8 mouse cellular contexts compared by ENCODE assay signal in the genomic region with DNA sequence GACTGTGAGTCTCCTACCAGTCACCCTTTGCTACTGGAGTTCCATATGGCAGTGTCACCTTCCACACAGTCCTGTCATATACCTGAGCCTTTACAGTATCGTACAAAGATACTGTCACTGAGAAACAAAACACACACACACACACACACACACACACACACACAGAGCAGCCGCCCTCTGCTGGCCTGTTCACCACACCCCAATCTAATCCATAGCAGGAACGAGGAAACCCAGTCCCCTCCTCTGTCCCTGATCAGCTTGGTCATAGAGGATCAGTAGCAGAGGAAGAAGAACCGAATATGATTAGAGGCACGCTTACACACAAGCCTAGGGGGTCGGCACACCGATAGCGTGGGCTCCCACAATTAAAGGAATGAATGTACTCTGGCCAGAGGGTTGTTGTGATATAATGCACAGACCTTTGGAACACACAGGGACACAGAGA. TPM values are rescaled to one million over a fixed set of nuclear protein-coding genes. Genes with fewer than 3 reads are reported as not detected.
DNase-seq lines count a peak whose midpoint lies in the region; ATAC-seq and TF ChIP-seq lines count a peak whose summit lies in the region.

No protein-coding gene starts in this region.

- no peaks in the 10 kb centered on the region for H3K27me3 ChIP-seq in embryonic facial prominence, embryonic 13.5 days
- no peaks in the 10 kb centered on the region for H3K27me3 ChIP-seq in neural tube, embryonic 14.5 days (ENCODE audit: control insufficient read depth, insufficient read depth, low read length)

- peak overlapping the region; percentile 82; the same call in 1 of the 2 replicates for H3K9ac ChIP-seq in embryonic facial prominence, embryonic 13.5 days
- H3K9ac ChIP-seq in neural tube, embryonic 14.5 days (replicated peaks; ENCODE audit: low read depth, low read length) = 0 out of 2 replicates have a peak overlapping the region, but pooled peaks have one; percentile 7

- TF ChIP-seq CTCF in lung, adult 2 months (IDR thresholded peaks at IDR 0.05; ENCODE audit: insufficient read depth, low read length) = no peak

- H3K9me3 ChIP-seq in embryonic facial prominence, embryonic 13.5 days = no peaks in the 10 kb centered on the region
- H3K9me3 ChIP-seq in neural tube, embryonic 14.5 days (ENCODE audit: control insufficient read depth, low read length) = no peaks in the 10 kb centered on the region

- ATAC-seq in embryonic facial prominence, embryonic 13.5 days (ENCODE audit: insufficient number of reproducible peaks, insufficient read depth, low FRiP score, low TSS enrichment, low read depth) = no peak
- ATAC-seq in neural tube, embryonic 14.5 days (ENCODE audit: low read depth) = no peak

- TF ChIP-seq POLR2A in lung, adult 2 months (IDR thresholded peaks at IDR 0.05; ENCODE audit: borderline replicate concordance, extremely low read depth, low read depth, low read length) = no peak

- peak overlapping the region; percentile 86 for H3K4me2 ChIP-seq in embryonic facial prominence, embryonic 13.5 days
- H3K4me2 ChIP-seq in neural tube, embryonic 14.5 days (ENCODE audit: low read depth, low read length) = peak overlapping the region; percentile 57

- 36% methylated on average over 8 of the region's 8 CpGs for WGBS in lung, adult 2 months
- WGBS in embryonic facial prominence, embryonic 13.5 days = 44% methylated on average over 8 of the region's 8 CpGs
- WGBS in neural tube, embryonic 14.5 days = 55% methylated on average over 8 of the region's 8 CpGs

- H3K4me3 ChIP-seq in lung, adult 2 months (replicated peaks; ENCODE audit: extremely low read depth, low read depth, low read length) = peak overlapping the region; percentile 32
- H3K4me3 ChIP-seq in embryonic facial prominence, embryonic 13.5 days = peak overlapping the region; percentile 81
- peak overlapping the region; percentile 47 for H3K4me3 ChIP-seq in neural tube, embryonic 14.5 days (ENCODE audit: low read depth, low read length)

- no peak overlapping the region for H3K27ac ChIP-seq in embryonic facial prominence, embryonic 13.5 days
- no peak overlapping the region for H3K27ac ChIP-seq in neural tube, embryonic 14.5 days (ENCODE audit: low read depth, low read length)

- H3K36me3 ChIP-seq in embryonic facial prominence, embryonic 13.5 days = peaks cover 4% of the 10 kb centered on the region; the same call in 1 of the 2 replicates
- no peaks in the 10 kb centered on the region for H3K36me3 ChIP-seq in neural tube, embryonic 14.5 days (ENCODE audit: control insufficient read depth, insufficient read depth, low read length)

- no peak for DNase-seq in lung, adult 2 months
- no peak for DNase-seq in lung, adult 18-20 months
- DNase-seq in kidney, postnatal 4 days = peak; percentile 46 to 55
- DNase-seq in adrenal gland, postnatal 25 days = no peak
- no peak for DNase-seq in embryo, embryonic 10.5 days (ENCODE audit: low spot score)
- no peak for DNase-seq in cerebellum, adult 8-10 months

- peaks cover 16% of the 10 kb centered on the region for H3K4me1 ChIP-seq in lung, adult 2 months (ENCODE audit: control insufficient read depth, insufficient read depth, low read length)
- peaks cover 23% of the 10 kb centered on the region for H3K4me1 ChIP-seq in embryonic facial prominence, embryonic 13.5 days
- H3K4me1 ChIP-seq in neural tube, embryonic 14.5 days (ENCODE audit: control insufficient read depth, insufficient read depth, low read length) = 0 out of 2 replicates have a peak, but pooled peaks cover 2% of the 10 kb centered on the region

RNA-seq across cellular contexts. Expression of gene Prkcd, which starts 1.7 kb away (rescaled TPM):
- polyA plus RNA-seq in lung, adult 2 months (2012; rRNA removed) = 111 and 134 TPM in 2 replicates
- polyA plus RNA-seq in embryonic facial prominence, embryonic 13.5 days (2015; fragmentation: Nextera tagmentation; extraction: Ambion mirVana) = 50.9 and 52.0 TPM in 2 replicates
- 20.6 and 36.6 TPM in 2 replicates for polyA plus RNA-seq in neural tube, embryonic 14.5 days (2014; fragmentation: Nextera tagmentation; extraction: Ambion mirVana)
- total RNA-seq in adrenal gland, postnatal 25 days (2021) = 210 and 237 TPM in 2 replicates

RNA-seq across cellular contexts. Expression of gene Rft1, which starts 29.9 kb away (rescaled TPM):
- 10.1 and 18.7 TPM in 2 replicates for polyA plus RNA-seq in lung, adult 2 months (2012; rRNA removed)
- polyA plus RNA-seq in embryonic facial prominence, embryonic 13.5 days (2015; fragmentation: Nextera tagmentation; extraction: Ambion mirVana) = 21.5 and 21.6 TPM in 2 replicates
- 7.6 and 9.1 TPM in 2 replicates for polyA plus RNA-seq in neural tube, embryonic 14.5 days (2014; fragmentation: Nextera tagmentation; extraction: Ambion mirVana)
- 23.7 and 32.8 TPM in 2 replicates for total RNA-seq in adrenal gland, postnatal 25 days (2021)

Comparison
In these comparisons a context has a peak if more than half of its experiments do, and no peak if none do; other contexts are left out.
1. DNase-seq: peak in kidney, postnatal 4 days (2 of 2); none in lung, adult 2 months (single experiment), lung, adult 18-20 months (0 of 2), adrenal gland, postnatal 25 days (single experiment), embryo, embryonic 10.5 days (single experiment) and cerebellum, adult 8-10 months (single experiment).
2. Peak in every context shown above with its lines, with median percentiles within 50 percentile points of each other: H3K4me3 ChIP-seq.